In the genomic region with DNA sequence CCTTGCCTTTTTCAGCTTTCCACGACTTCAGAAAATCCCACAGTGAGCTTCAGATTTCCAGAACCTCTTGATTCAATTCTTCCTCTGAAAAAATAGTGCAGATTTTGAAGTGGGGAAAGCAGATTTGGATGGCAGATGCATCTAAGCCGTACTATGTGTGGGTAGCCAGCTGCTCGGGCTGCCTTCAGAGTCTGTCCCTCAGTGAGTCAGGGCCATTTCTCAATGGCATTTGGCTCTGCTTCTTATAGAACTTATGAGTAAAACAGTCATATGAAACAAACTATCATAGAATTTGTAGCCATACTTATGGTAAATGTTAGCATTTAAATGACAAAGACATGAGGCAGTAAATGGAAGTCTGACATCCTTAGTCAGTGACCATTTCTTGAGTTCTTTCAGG, we compare ENCODE assay signal across 31 mouse cellular contexts.
DNase-seq lines count a peak whose midpoint lies in the region; ATAC-seq and TF ChIP-seq lines count a peak whose summit lies in the region.
"Had no signal": no experiment of that assay in that cellular context is flagged by ENCODE, and none has a peak within 500 bp of the region (broad histone marks: within the 10 kb centered on the region; RNA-seq: fewer than 3 reads in every experiment).

No protein-coding gene starts in this region.

- H3K9ac ChIP-seq in forebrain, postnatal 0 days, result no peak overlapping the region
- no peak overlapping the region for H3K9ac ChIP-seq in forebrain, embryonic 15.5 days (replicated peaks)
- H3K9ac ChIP-seq: embryonic facial prominence, embryonic 13.5 days; forebrain, embryonic 12.5 days; intestine, embryonic 15.5 days; limb, embryonic 13.5 days; liver, embryonic 13.5 days; stomach, embryonic 15.5 days had no signal

- ATAC-seq in forebrain, postnatal 0 days, result no peak
- ATAC-seq in forebrain, embryonic 15.5 days (replicated peaks), result no peak
- ATAC-seq: activated CD4-positive, CD25-positive, alpha-beta regulatory T cell, adult 4 months; hindbrain, embryonic 16.5 days; intestine, embryonic 15.5 days had no signal

- H3K4me3 ChIP-seq in forebrain, postnatal 0 days (ENCODE audit: low read depth, low read length), result no peak overlapping the region
- H3K4me3 ChIP-seq in forebrain, embryonic 15.5 days, result no peak overlapping the region
- no peak overlapping the region for H3K4me3 ChIP-seq in layer of hippocampus, adult 2 months
- H3K4me3 ChIP-seq: embryonic facial prominence, embryonic 13.5 days; erythroblast, embryonic 14.5 days; forebrain, embryonic 12.5 days; hindbrain, embryonic 10.5 days; intestine, embryonic 15.5 days; limb, embryonic 13.5 days; liver, embryonic 13.5 days; stomach, embryonic 15.5 days had no signal

- no peak overlapping the region for H3K27ac ChIP-seq in forebrain, postnatal 0 days (ENCODE audit: low read depth, low read length)
- no peak overlapping the region for H3K27ac ChIP-seq in forebrain, embryonic 15.5 days (replicated peaks)
- H3K27ac ChIP-seq in layer of hippocampus, adult 2 months, result peak overlapping the region; percentile 47; the same call in 1 of the 2 replicates
- H3K27ac ChIP-seq: embryonic facial prominence, embryonic 13.5 days; forebrain, embryonic 12.5 days; hindbrain, embryonic 10.5 days; intestine, embryonic 15.5 days; limb, embryonic 13.5 days; liver, embryonic 13.5 days; stomach, embryonic 15.5 days had no signal

- no peak overlapping the region for H3K4me2 ChIP-seq in forebrain, postnatal 0 days (ENCODE audit: low read depth)
- no peak overlapping the region for H3K4me2 ChIP-seq in forebrain, embryonic 15.5 days (replicated peaks)
- H3K4me2 ChIP-seq: embryonic facial prominence, embryonic 13.5 days; forebrain, embryonic 12.5 days; heart, embryonic 11.5 days; intestine, embryonic 15.5 days; limb, embryonic 13.5 days; liver, embryonic 13.5 days; midbrain, embryonic 11.5 days; stomach, embryonic 15.5 days had no signal

- H3K27me3 ChIP-seq in forebrain, postnatal 0 days (ENCODE audit: insufficient read depth, low read length), result no peaks in the 10 kb centered on the region
- H3K27me3 ChIP-seq in forebrain, embryonic 15.5 days, result no peaks in the 10 kb centered on the region
- H3K27me3 ChIP-seq: embryonic facial prominence, embryonic 13.5 days; forebrain, embryonic 12.5 days; intestine, embryonic 15.5 days; limb, embryonic 13.5 days; liver, embryonic 13.5 days; stomach, embryonic 15.5 days had no signal

- intact Hi-C loops in left cerebral cortex, postnatal 4 days (cut with DNase I), result no loop called here

- H3K9me3 ChIP-seq in forebrain, postnatal 0 days (ENCODE audit: low read length), result no peaks in the 10 kb centered on the region
- H3K9me3 ChIP-seq in forebrain, embryonic 15.5 days, result no peaks in the 10 kb centered on the region
- H3K9me3 ChIP-seq: embryonic facial prominence, embryonic 13.5 days; forebrain, embryonic 12.5 days; hindbrain, embryonic 10.5 days; intestine, embryonic 15.5 days; limb, embryonic 13.5 days; liver, embryonic 13.5 days; stomach, embryonic 15.5 days had no signal

- TF ChIP-seq CTCF in forebrain, postnatal 0 days (IDR thresholded peaks at IDR 0.05; ENCODE audit: low read depth), result no peak
- no peak for TF ChIP-seq CTCF in layer of hippocampus, adult 2 months (conservative IDR thresholded peaks at IDR 0.05)

- DNase-seq in forebrain, postnatal 0 days, result peak; percentile 39
- peak; percentile 2 to 3 for DNase-seq in left cerebral cortex, adult 18-20 months (ENCODE audit: low spot score in 2 of 2)
- DNase-seq in left cerebral cortex, postnatal 4 days, result no peak
- peak; percentile 30 to 38 for DNase-seq in layer of hippocampus, adult 2 months (ENCODE audit: low spot score in 2 of 2)
- peak; percentile 14 for DNase-seq in right cerebral cortex, postnatal 14 days
- no peak for DNase-seq in ovary, postnatal 36 days (ENCODE audit: low spot score)
- DNase-seq in spleen, adult 12 weeks (ENCODE audit: low spot score), result no peak
- DNase-seq: adrenal gland, adult 8-10 months; cerebellum, adult 18-20 months; cerebellum, postnatal 25 days; embryo, embryonic 11 days; heart, postnatal 10 days; kidney, adult 8-10 months; kidney, postnatal 14 days; liver, embryonic 13.5 days; lung, adult 2 months; lung, postnatal 14 days; thymus, adult 18-20 months; thymus, postnatal 36 days had no signal

- 78% methylated on average over 3 of the region's 3 CpGs for WGBS in forebrain, postnatal 0 days
- WGBS in forebrain, embryonic 15.5 days, result 88% methylated on average over 3 of the region's 3 CpGs

- H3K4me1 ChIP-seq in forebrain, postnatal 0 days (ENCODE audit: insufficient read depth), result no peaks in the 10 kb centered on the region
- no peaks in the 10 kb centered on the region for H3K4me1 ChIP-seq in forebrain, embryonic 15.5 days
- H3K4me1 ChIP-seq: embryonic facial prominence, embryonic 13.5 days; forebrain, embryonic 12.5 days; hindbrain, embryonic 10.5 days; intestine, embryonic 15.5 days; liver, embryonic 13.5 days; stomach, embryonic 15.5 days had no signal

- no peaks in the 10 kb centered on the region for H3K36me3 ChIP-seq in forebrain, postnatal 0 days (ENCODE audit: insufficient read depth)
- H3K36me3 ChIP-seq in forebrain, embryonic 15.5 days, result no peaks in the 10 kb centered on the region
- H3K36me3 ChIP-seq: embryonic facial prominence, embryonic 13.5 days; forebrain, embryonic 12.5 days; hindbrain, embryonic 10.5 days; intestine, embryonic 15.5 days; limb, embryonic 13.5 days; liver, embryonic 13.5 days; stomach, embryonic 15.5 days had no signal

Comparison
In these comparisons a context has a peak if more than half of its experiments do, and no peak if none do; other contexts are left out.
1. DNase-seq: peak in forebrain, postnatal 0 days (single experiment), left cerebral cortex, adult 18-20 months (2 of 2), layer of hippocampus, adult 2 months (2 of 2) and right cerebral cortex, postnatal 14 days (single experiment); none in left cerebral cortex, postnatal 4 days (single experiment), ovary, postnatal 36 days (single experiment) and spleen, adult 12 weeks (single experiment).